Mouse (Mus musculus) thymus, postnatal 36 days (tissue): Measurements from ENCODE around the gene Stk24.
A peak's percentile ranks its signal among the peaks of the same experiment; 100 is the strongest.

Experiments used
- DNase-seq, 2 experiments: peaks; one replicate each; pipeline ENCODE4 v3.0.0; 2022; ENCODE audit warnings: mixed read lengths in 2 of 2

Gene Stk24

DNA sequence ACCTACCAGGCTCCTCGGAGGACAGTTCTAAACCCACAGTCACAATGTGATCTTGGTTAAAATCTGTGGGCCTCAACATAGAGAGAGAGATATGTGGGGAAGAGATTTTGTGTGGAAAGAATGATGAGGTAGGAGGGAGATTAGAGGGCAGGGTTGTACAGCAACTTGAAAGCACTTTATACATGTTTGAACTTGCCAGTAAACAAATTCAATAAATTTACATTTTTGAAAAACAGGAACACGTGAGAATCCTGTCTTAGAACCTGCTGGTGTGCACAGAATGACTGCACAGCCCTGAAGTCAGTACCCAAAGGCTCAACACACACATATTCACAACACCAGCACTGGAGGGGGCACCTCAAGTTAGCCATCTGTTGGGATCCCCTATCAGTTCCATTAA, 68.7 kb downstream of the Stk24 start:
- no peak for DNase-seq

DNA sequence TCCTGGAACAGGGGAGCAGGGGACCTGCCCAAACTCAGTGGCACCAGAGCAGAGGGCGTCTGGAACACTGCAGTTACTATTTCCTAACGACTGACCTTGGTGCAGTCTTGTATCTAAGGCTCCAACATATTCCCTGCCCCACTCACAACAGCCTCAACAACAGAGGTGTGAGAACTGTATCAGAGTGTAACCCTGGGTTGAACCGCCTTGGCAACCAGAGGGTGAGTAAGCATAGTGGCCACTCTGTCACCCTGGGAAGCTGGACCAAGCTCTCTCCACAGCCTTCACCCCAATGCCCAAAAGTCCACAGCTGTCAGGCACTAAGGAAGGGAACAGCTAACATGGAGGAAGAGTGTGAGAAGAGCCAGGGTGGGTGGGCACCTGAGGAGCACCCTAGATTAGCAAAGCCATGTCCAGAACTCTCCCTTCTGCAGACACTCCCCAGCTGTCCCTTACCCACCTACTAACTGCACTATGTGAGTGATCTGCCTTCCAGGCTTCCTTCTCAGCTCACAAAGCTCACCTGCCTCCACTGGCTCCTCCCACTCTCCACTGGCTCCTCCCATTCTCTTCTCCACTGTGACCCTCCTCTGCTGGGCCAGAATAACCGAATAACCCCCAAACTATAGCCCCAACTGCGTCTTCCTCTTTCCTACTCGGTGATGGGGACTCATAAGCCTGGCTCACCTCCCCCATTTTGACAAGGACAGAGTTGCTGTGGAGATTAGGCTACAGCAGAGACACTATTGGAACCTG, 69.3 kb downstream of the Stk24 start:
- DNase-seq, result no peak

DNA sequence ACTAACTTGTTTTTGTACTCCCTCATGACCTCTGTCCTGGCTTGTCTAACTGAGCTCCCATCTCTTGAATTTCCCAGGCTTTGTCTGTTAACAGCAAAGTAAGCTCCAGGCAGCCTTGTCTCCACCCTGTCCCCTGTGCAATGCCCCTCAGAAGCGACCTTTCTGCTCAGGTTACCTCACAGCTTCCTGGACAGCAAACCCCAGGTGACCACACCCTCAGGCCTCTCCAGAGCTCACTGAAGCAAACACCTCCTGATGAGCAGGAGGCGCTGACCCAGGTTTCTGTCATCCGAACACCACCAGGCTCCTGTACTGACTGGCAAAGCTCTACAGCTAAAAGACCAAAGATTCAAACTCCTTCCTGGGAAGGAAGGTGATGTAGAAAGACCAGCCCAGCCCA, 69.9 kb downstream of the Stk24 start:
- no peak for DNase-seq

DNA sequence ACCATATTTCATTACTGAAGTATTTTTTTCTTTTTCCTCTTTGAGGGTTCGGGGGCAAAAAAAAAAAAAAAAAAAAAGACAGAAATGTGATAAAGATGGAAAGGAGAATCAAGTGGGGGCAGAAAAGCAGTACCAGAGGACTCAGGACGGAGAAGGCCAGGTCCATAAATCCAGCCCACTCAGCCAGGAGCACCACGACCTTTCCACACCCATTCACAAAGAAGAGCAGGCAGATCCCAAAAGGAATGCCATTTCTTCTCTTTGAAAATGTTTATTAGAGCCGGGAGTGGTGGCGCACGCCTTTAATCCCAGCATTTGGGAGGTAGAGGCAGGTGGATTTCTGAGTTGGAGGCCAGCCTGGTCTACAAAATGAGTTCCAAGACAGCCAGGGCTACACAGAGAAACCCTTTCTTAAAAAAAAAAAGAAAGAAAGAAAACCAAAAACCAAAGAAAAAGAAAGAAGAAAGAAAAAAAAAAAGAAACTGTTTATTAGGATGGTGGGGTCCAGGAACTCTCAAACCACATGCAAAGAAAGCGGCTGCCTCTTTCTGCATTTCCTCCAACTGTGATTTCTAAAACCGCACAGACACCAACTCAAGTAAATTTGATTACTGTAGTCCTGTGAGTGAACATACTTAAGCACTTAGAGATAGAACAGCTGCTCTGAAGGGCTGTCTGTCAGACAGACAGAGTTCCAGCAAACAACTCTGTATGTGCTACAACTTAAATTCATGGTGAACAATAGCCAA, 74.3 kb downstream of the Stk24 start:
- no peak for DNase-seq

DNA sequence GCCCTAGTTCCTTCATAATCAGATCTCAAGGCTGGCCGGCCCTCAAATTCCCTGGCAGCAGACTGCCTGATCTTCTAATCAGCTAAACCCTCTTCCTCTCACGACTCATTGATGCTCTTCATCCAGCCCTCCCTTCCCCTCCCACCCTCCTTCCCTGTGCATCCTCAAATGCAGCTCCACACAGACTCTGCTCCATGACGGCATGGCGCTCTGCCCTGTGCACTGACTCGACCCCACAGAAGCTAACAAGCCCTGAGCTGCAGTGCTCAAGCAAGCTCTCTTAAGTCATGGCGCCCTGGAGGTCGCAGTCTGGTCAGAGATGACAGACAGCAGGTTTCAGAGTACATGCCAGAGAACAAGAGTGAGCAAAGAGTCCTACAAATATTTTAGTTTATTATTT, 75.3 kb downstream of the Stk24 start:
- DNase-seq, result no peak

DNA sequence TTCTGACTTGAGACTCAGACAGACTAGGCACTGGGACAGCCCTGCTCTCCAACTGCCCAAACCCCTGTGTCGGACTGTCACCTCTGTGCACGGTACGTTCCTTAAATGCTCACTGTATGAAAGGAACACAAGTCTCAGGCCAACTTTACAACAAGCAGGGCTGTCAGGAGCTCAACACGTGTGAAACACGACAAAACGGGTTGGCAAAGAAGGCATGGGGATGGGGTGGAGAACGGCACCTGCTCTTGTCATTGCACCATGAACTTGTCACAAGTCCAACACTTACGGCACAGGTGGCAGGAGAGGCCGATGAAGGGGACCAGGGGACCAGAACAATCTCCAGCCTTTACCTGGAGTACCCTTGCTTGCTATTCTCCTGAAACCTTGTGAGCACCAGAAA, 80.7 kb downstream of the Stk24 start:
- DNase-seq, result no peak

DNA sequence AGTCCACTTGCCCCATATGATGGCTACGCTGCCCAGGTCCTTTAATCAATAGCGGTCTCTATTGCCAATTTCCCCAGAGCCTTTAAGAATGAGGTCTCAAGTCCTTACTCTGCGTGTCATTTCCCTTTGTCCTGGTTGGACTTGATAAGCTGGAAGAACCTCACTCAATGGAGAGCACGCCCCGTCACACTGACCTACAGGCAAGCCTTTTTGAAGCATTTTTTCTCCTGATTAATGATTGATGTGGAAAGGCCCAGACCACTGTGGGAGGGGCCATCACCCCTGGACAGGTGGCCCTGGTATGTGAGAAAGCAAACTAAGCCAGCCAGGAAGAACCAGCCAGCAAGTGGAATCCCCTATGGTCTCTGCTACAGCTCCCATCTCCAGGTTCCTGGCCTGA, 81.3 kb downstream of the Stk24 start:
- no peak for DNase-seq

DNA sequence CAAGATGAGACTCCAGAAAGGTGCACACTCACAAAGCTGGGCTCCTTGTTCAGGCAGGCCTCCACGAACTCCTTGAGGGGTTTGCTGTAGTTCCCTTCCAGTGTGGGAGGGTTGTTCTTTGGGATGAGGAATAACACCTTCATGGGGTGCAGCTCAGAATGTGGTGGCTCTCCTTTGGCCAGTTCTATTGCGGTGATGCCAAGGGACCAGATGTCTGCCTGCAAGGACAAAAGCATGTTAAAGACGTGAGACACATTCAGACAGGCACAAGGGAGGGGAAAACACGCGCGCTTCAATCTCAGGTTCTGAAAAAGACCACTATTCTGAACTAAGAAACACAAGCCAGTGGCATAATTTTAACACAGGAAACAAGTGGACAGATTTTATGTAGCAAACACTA, 82.7 kb downstream of the Stk24 start:
- no peak for DNase-seq

DNA sequence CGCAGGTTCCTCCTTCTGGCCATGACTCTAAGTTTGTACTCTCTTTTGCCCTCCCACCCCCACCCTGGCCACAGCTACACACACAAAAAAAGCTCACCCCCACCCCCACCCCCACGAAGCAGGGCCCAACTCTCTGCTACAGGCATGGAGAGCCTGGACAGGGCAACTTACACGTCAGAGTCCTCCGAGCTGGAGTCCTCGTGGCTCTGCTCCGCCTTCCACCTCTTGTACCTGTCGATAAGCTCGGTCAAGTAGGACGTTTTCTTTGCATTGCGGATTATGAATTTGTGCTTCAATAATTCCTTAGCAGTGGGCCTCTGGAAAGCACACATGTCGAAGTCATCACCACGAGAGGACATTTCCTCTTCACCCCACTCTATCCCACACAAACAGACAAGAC, 85.3 kb downstream of the Stk24 start:
- DNase-seq, result no peak

DNA sequence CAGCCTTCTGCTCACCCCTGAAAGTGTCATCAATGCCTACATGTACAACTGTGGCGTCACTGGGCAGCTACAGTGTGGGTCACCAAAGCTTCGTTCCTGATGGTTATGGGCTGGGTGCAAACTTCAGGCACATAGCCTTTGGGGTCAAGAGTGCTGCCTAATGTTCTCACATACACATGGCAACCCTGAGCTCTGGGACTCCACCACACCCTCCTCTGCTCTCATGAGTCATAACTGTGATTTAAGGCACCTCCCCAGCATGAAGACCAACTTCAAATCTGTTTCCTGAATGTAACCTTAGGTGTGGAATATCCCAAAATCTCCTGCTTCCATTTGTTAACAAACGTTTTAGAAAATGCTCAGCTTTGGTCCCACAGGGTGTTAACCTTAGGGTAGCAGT, 87.4 kb downstream of the Stk24 start:
- no peak for DNase-seq

DNA sequence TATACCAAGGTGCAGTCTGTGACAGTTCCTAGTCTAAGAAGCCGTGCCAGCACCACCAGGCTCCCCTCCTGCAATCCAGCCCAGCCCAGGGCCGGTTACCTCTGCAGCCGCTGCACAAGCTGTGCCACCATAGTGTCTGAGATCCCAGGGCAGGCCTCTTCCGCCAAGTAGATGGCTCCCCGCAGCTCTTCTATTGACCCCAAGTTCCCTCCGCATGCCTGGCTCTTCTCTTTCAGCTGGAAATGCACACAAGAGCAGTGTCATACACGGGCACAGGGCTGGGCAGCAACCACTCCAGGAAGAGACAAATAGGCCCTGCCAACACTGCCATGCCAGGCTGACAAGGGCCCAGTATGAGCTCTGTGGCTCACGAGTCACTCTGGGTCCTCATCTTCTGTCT, 87.9 kb downstream of the Stk24 start:
- DNase-seq, result no peak

DNA sequence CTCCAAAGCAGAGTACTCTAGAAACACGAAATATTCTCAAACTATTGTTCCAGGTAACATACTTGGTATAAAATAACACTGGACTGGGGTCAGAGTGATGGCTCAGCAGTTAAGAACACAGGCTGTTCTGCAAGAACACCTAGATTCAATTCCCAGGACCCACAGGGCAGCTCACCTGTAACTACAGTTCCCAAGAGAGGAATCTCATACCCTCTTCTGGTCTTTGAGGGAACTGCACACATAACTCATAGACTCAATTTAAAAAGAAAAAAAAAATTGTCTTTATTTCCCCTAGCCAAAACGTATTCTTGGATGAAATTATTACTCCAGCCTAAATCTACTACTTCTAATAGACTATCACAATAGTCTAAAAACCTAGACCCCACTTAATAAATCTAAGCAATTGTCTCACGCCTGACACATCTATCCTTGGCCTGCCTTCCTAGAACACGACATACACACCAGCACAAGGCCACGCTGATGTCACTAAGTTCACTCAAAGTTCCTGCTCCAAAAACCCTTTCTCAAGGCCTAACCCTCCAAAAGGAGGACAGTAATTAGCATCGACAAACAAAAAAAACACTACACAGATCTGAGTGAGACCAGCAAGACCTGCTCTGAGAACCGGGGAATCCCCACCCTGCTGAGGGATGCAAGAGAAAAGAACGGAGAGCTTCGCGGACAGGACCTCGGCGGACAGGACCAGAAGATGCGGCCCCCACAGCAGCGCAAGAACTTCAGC, 94.3 kb downstream of the Stk24 start:
- DNase-seq, result no peak

DNA sequence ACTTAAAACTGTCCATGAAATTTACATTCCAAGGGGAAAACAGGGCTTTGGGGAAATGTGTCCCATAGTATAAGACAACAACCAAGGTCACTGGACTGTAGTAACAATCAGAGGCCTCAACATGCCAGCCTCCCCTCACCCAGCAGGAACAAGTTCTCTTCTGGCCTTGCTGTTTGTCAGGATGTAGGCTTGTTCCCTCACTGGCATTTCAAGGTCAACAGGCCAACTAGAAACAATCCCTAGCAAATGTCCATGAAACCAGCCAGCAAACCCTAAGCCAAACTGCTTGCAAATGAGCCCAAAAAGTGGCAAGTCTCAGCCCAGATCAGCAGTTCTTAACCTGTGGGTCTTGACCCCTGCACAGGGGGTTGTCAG, 98.5 kb downstream of the Stk24 start:
- no peak for DNase-seq

DNA sequence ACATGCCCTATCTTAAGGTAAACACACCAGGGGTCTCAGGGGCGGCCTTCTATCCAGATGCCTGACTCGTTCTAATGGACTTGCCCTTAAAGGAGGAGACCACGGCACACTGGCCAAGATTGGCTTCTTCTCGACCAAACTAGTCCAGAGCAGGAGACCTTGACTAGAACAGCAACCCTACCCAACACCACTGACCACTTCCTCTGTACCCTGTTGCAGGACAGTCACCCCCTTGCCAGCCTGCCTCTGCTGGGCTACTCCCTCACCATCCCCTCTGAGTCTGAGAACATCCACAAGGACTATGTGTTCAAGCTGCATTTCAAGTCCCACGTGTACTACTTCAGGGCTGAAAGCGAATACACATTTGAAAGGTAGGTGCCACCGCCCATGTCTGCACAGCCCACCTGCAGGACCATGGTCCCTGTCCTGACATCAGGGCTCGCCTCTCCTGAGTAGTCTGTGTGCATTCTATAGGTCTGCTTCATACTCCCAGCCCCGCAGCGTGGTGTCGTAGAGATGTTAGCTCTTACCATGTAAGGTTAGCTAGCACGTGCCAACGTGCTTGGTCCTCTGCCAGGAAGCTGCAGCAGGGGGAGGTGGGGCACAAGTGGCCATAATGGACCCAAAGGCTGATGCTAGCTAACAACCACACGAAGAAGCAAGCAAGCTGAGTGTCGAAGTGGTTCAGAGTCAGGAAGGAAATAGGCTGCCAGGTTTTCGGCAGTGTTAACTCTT, 99.0 kb downstream of the Stk24 start:
- no peak for DNase-seq

DNA sequence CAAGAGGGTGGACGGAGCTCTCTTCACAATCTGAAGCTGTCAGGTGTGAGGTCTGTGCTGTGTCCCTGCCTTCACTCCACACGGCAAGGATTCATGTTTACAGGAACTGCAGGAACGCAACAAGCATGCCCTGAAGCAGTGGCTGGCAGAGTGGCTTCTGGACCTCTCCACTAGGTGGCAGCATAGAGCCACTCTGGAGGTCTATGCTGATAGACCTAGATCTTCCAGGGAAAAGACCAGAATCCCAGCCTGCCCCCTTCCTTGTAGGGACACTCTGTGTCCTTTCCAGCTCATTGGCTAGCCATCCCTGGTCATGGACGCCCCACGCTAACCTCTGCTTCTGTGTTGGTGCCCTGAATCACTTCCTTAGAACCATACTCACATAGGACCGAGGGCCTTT, 100.7 kb downstream of the Stk24 start:
- DNase-seq, result peak; percentile 66 to 76

DNA sequence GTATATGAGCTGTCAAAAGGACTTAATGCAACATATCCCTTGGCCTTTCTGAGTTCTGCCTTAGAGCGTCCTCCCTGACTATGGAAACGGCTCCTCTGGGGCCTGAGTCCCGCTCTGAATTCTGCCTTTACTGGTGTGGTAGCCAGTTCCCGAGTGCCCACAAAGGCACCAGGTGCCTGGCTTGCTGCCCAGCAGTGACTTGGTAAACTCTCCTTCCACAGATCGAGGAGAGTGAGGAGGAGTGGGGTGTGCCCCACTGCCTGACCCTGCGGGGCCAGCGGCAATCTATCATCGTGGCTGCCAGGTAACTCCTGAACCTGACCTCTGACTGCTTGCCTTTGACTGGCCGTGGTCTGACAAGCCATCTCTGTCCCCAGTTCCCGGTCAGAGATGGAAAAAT, 103.8 kb downstream of the Stk24 start:
- no peak for DNase-seq

DNA sequence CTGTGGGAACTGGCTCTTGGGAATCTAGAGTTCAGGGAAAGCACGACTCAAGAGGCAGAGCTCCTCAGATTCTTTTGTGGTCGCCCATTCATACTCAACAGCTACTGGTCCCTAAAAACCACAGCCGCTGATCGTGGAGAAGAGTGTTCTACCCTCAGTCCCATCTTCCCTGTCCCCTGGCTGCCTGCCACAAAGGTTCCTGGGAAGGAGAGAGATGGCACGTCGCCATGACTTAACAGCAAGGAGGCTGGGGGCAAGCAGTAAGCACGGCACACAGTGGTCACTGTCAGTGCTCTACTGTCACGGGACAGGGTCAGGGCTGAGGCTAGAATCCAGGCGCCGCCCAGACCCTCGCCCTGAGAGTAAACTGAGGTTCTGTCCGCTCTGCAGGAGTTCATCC, 104.8 kb downstream of the Stk24 start:
- DNase-seq, result no peak

DNA sequence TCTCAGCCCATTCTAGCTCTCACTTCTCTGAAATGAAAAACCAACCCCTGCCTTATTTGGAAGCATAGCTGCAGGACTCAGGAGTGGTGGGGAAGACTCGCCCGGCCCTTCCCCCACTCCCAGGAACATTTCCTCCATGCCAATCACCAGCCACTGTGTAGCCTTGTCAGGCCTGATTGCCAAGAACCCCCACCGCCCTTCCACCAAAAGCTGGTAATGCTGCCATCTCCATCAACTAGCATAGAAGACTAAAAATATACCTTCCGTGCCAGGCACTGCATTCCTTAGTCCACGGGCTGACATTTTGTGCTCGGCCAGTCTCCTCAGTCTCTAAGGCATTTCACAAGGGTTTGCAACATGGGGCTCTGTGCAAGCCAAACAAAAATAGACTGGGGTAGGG, 109.3 kb downstream of the Stk24 start:
- no peak for DNase-seq

DNA sequence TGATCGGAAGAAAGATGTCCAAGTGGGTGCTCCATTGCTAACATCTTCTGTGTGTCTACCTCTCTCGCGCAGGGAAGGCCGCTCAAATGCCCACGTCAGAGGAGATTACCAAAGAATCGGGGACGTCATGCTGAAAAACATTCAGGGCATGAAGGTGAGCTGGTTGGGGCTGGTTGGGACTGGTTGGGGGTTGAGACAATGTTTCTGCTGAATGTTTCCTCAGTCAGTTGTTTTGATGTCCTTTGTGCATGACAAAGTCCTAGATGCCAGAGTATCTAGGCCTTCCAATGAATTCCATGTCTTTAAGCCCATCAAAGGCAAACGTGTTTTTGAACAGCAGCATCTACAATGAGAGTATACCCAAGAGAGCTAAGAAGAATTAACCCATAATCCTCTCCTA, 112.0 kb downstream of the Stk24 start:
- no peak for DNase-seq

DNA sequence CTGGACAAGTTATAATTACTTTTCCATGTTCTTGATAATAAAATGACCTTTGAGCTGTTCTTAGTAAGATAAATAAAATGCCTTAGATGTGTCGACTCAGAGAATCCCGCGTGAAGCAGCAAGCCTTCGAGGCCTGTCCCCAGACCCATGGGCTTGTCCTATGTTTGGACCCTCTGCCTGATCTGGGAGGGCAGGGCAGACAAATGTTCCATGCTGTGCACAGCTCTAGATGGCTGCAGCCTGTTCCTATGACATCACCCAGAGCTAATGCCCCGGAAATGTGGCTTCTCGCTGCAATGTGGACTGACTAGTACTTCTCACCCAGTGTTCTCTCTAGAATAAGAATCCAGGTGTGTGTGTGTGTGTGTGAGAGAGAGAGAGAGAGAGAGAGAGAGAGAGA, 115.4 kb downstream of the Stk24 start:
- no peak for DNase-seq

DNA sequence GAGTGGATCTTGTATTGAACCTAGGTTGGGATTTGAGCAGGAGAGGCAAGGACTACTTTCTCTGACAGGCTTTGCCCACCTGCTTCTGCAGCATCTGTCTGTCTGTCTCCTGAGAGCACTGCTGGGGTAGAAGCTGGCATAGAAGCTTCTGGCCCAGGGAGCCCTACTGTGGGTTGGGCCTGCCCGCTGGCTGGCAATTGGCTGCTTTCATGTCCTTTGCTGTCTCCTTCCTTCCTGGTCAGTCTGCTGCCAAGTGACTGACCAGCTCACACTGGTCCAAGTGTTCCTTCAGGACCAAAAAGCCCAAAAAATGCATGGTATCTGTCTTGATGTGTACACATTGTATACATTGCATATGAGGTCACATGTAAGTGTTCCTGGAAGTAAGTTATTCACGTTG, 115.9 kb downstream of the Stk24 start:
- no peak for DNase-seq

DNA sequence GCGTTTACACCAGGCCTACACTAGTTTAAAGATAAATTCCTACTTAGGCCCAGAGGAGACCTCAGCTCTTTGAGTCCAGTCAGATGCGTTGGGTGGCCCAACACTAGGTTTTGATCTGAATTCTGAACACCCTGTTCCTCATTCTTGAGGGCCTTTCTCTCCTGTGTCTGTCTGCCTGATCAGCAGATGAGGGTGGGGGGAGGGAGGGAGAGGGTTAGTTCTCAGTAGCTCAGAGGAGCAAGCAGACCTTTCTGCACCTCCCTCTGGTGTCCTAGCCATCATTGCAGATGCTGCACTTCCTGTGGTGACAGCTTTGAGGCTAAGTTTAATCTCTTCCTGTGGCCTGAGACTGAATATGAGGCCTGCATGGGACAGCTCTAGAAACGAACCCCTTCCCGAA, 117.2 kb downstream of the Stk24 start:
- DNase-seq, result no peak

DNA sequence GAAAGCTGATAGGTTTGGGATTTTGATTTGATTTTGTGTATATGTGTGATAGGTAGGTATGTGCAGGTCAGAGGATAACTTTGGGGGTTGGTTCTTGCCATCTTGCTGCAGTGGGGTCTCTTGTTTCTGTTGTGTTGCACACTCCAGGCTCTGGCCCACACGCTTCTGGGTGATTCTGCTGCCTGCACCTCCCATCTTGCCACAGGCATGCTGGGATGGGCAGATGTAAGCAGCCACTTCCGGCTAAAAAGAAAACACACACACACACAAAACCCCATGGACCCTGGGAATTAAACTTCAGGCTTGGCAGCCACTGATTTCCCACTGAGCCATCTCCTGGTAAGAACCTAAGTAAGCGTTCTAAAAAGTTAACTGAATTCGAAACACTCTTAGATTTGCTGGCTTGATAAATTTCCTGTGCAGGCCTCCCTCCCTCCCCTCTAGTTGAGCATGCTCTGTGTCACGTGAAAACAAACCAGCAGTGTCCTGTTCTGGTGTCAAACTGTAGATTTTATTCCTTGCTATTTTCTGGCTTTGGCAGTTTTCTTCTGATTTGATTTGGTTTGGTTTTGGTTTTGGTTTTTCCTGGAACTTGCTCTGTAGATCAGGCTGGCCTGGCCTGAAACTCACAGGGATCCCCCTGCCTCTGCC, 118.5 kb downstream of the Stk24 start:
- DNase-seq, result no peak
